Mouse (Mus musculus): ENCODE results near the gene Pax8.

Gene Pax8

DNA sequence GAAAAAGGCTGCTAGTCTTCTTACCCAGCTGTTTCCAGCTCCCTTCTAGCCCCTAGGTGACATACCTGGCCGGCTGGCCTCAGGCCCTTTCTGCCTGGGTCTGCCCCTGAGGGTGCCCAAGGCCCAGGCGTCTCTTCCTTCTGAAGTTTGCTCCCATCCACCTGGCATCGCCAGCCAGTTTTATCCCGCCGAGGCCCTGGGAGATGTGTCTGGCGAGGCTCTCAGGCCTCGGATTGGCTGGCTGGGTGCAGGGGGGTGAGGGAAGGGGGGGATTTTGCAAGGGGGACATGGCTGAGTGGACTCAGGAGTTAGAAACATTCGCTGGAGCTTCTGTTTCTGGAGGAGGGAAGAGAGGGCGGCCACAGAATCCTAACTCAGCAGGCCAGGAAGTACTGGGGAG lies at the start of gene Pax8:
Gene Pax8 (minus strand): TSS at position 180 of the 400 bp plus-strand sequence.
- DNase-seq (ENCODE audit: low read depth, low spot score): no peak

GRCm38 (mm10) chr2:24521430-24522226 lies 46.2 kb upstream of the Pax8 start:
- peak; percentile 84 for DNase-seq (ENCODE audit: low read depth, low spot score)

DNA sequence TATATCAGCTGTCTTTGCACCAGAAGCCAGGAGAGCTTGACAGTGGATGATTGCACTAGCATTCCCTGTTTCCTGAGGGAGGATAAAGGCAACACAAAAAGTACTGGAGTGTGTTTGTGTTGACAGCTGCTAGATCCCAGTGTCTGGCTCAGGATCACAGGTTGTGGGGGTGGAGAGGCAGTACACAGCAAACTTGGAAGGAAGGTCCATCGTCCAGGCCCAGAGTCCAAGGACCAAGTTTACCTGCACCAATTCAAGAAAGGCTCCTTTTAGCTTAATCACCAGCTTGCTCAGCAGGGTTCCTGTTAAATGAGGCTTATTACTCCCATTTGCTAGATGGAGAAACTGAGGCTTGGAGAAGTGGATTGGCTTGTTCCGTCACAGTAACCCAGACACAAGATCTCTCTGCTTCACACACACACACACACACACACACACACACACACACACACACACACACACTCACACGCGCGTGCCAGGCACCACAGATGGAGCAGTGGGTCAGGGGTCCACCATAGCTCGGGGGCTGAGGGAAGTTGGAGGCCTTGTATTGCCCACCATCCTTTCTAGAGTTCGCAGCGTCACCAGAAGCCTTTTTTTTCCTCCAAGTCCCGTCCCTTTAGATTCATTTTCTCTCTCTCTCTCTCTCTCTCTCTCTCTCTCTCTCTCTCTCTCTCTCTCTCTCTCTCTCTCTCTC lies 45.3 kb upstream of the Pax8 start:
- DNase-seq (ENCODE audit: low read depth, low spot score): no peak

- DNase-seq (ENCODE audit: low read depth, low spot score): no peak
Observed at GRCm38 (mm10) chr2:24516946-24517345, 41.5 kb upstream of the Pax8 start.

DNA sequence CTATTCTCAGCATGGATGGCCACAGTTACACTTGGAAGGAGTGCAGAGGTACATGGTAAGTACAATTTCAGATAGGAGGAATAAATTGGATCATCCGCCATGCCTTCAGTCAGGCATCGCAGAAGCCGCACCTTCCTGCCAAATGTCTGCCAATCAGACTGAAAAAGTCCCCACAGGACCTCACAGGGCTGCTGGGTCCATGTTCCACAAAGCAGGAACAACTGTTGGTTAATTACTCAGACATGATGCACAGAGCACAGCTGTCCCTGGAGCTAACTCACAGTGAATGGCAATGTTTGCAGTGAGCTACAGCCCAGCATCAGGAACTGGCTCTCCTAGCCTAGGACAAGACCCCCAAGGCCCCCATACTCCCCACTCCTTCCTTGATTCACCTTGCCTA lies 32.0 kb upstream of the Pax8 start:
- no peak for DNase-seq (ENCODE audit: low read depth, low spot score)

GRCm38 (mm10) chr2:24502963-24503471 lies 27.6 kb upstream of the Pax8 start:
- DNase-seq (ENCODE audit: low read depth, low spot score): no peak

DNA sequence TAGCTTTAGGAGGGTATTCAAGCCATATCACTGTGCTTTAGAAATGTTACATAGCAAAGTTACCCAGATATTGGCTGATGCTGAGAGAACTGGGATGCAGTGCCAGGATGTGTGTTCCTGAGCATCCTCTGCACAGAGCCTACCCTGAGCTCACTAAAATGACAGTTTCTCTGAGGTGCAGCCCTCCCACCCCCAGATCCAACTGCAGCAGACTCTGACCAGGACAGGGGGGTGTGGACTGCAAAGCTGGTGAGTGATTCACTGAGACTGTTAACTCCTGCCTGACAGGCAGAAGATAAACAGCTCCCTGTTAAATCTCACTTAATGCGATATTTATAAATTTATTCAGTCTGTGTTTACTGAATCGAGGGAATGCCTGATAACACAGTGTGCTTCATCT lies 25.5 kb upstream of the Pax8 start:
- DNase-seq (ENCODE audit: low read depth, low spot score): no peak

- DNase-seq (ENCODE audit: low read depth, low spot score): no peak
Observed at GRCm38 (mm10) chr2:24490564-24490963, 15.2 kb upstream of the Pax8 start.

DNA sequence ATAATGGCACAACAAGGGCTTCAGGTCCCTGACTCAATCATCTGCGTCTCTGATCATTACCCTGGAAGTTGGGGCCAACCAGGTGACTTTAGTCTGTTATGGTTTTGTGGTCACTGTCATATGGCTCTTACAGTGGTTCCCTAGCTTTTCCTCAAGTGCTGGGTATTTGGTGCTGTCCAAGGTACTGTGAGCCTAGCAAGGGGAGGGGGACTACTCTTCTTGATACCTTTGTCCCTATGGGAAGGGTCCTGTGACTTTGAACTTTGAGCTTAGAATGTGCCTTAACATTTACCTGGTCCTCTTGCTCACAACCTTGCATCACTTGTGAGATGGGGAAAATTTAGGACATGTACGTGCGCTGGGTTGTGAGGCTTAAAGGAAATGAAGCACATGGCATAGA lies 13.3 kb upstream of the Pax8 start:
- DNase-seq (ENCODE audit: low read depth, low spot score): no peak

DNA sequence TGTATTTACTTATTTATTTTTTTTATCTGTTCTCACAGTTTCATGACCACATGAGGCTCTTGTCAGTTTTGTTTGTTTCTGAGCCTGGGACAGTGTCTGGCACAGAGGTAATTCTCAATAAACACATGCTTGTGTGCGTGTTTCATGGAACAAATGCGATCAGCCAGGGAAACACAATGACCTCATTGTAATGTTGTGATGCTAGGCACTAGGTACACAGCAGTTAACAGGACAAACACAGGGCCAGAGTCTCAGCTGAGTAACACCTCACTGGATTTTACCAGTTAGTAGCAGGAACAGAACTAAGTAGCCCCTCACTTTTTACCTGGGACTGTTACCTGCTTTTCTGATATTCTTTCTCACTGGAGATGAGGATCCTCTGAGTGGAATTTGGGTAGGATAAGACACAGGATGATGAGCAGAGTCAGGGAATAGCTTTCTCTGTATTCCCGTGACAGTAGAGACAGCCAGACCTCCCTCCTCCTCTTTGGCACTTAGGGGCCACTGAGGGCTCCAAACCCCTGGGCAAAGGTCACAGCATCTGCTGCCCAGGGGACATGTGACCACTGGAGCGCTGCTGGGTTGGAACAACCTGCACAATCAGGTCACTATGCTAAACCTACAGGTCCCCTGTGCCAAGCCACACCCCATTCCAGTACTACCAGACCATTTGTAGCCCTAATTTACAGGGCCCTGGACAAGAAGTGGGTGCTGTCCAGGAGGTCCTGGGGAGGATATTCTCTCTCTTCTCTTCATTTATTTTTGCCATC lies 11.8 kb upstream of the Pax8 start:
- no peak for DNase-seq (ENCODE audit: low read depth, low spot score)

DNA sequence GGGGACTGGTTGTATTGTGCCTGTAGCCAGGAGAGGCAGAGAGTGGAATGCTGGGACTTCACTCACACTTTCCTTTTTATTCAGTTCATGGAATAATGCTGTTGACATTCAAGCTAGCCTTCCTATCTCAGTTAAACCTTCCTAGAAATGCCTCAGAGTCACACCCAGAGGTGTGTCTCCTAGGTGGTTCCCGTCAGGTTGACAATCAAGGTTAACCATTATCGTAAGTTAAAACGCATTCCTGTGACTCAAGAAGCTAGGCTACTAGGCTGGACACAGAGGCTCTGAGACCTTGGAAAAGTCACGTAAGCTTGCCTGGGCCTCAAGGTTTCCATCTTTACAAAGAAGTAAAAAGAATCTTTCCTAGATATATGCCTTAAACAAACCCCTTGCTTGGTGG lies 10.0 kb upstream of the Pax8 start:
- DNase-seq (ENCODE audit: low read depth, low spot score): no peak

GRCm38 (mm10) chr2:24479906-24480305 lies 4.5 kb upstream of the Pax8 start:
- DNase-seq (ENCODE audit: low read depth, low spot score): no peak

- DNase-seq (ENCODE audit: low read depth, low spot score): no peak
Observed at GRCm38 (mm10) chr2:24479151-24479550, 3.8 kb upstream of the Pax8 start.

- no peak for DNase-seq (ENCODE audit: low read depth, low spot score)
Observed at GRCm38 (mm10) chr2:24478611-24479010, 3.2 kb upstream of the Pax8 start.

DNA sequence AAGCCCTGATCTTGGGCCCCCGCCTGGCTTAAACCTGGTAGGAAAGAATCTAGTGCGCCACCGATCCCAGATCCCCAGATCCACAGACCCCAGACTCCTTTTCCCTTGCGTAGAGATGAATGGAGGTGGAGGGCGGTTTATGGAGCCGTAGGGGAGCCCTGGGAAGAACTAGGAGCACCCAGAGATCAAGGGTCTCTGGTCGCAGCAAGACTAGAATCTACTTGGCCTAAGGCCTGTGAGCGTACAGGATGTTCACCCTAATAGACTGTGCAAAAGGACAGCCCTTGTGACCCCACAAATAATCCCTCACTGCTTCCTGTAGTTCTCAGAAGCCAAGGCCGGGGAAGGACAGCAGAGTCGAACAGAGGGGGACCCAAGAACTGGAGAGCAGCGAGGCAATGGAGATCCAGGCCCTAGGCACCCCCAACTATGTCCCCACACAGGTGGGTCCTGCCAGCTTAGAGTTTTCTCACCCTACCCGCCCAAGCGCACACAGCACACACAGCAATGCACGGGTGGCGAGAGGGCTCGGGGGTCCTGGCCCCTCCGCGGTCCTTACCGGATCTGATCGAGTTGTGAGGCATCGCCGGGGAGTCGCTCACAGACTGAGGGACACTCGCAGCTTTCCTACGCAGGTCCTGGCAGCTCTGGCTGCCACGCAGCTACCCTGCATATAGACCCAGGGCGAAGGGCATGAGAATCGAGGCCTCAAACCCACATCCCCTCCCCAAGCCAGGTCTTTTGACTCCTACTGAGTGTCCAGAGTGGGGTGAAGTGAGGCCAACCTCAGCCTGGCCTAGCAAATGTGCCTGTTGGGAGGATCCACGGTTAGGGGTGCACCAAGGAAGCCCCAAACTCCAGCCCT lies 653 bp downstream of the Pax8 start:
- no peak for DNase-seq (ENCODE audit: low read depth, low spot score)

- DNase-seq (ENCODE audit: low read depth, low spot score): peak; percentile 17
Observed at GRCm38 (mm10) chr2:24473641-24474511, 1.5 kb downstream of the Pax8 start.

GRCm38 (mm10) chr2:24472677-24473076 lies 2.7 kb downstream of the Pax8 start:
- peak; percentile 14 for DNase-seq (ENCODE audit: low read depth, low spot score)

GRCm38 (mm10) chr2:24472111-24472510 lies 3.3 kb downstream of the Pax8 start:
- peak; percentile 9 for DNase-seq (ENCODE audit: low read depth, low spot score)

DNA sequence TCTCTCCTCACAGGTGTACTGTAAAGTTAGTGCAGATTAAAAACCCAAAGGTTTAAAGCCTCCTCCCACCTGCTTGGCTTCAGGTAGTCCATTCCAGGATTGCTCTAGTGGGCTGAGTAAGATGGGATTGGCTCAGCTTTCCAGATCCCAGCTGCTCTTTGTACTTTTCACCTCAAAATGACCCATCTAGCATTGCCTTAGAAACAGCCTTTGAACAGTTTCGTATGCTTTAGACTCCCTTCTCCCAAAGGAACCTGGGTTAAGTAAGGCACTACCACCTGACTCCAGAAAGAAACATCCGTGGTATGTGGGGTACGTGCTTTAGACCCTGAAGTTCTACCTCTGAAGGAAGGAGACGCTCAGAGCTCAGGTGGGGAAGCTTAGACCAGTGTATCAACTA lies 6.3 kb downstream of the Pax8 start:
- no peak for DNase-seq (ENCODE audit: low read depth, low spot score)

DNA sequence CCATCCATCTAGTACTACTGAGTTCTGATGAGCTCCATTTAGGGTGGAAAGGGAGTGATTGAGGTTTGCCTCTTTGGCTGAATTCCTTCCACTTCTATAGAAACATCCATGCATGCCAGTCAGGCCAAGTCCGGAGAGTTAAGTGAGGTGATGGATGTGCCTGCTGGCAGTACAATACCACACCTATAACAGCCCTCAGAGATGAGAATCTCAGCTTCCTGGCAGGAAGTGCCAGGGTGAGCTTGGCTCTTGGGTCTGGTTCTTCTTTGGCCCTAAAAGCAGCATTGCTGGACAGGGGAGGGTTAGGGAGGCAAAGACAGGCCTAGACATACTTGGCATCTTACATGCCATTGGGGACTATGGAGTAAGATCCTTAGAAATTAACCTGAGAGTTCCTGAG lies 7.0 kb downstream of the Pax8 start:
- no peak for DNase-seq (ENCODE audit: low read depth, low spot score)

Data from forelimb bud, embryonic 11.5 days (tissue).